ENCODE assay signal across 40 mouse cellular contexts in the genomic region with DNA sequence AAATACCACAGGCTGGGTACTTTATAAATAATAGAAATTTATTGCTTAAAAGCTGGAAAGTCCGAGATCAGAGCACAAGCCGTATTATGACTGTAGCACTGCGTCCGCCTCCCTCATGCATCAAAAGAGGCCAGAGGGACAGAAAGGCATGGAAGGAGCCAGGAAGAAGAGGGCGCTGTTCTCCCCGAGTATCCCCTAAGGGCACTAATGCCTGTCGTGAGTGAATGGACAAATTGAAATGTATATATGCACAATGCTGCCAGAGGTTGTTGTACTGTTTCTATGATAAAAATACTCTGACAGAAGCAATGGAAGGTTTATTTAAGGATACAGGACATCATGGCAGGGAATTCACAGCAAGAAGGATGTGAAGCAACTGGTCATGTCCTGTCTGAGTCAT. TPM values are rescaled to one million over a fixed set of nuclear protein-coding genes. Genes with fewer than 3 reads are reported as not detected.
A peak's percentile ranks its signal among the peaks of the same experiment; 100 is the strongest.
DNase-seq lines count a peak whose midpoint lies in the region; ATAC-seq and TF ChIP-seq lines count a peak whose summit lies in the region.
"Had no signal": no experiment of that assay in that cellular context is flagged by ENCODE, and none has a peak within 500 bp of the region (broad histone marks: within the 10 kb centered on the region; RNA-seq: fewer than 3 reads in every experiment).

No protein-coding gene starts in this region.

- H3K27ac ChIP-seq in cerebellum, adult 2 months (ENCODE audit: insufficient read depth, low read length), result peak overlapping the region; percentile 56
- H3K27ac ChIP-seq in hindbrain, postnatal 0 days, result no peak overlapping the region
- H3K27ac ChIP-seq in hindbrain, embryonic 10.5 days, result no peak overlapping the region
- H3K27ac ChIP-seq in lung, postnatal 0 days (ENCODE audit: low read length), result no peak overlapping the region
- H3K27ac ChIP-seq: embryonic facial prominence, embryonic 10.5 days; embryonic facial prominence, embryonic 15.5 days; forebrain, embryonic 12.5 days; neural tube, embryonic 13.5 days had no signal

- H3K27me3 ChIP-seq in cerebellum, adult 2 months (ENCODE audit: control insufficient read depth, insufficient read depth, low read length), result no peaks in the 10 kb centered on the region
- H3K27me3 ChIP-seq in hindbrain, postnatal 0 days (ENCODE audit: insufficient read depth, low read length), result no peaks in the 10 kb centered on the region
- H3K27me3 ChIP-seq in hindbrain, embryonic 10.5 days (ENCODE audit: insufficient read depth, poor library complexity, severe bottlenecking), result peaks cover 42% of the 10 kb centered on the region
- H3K27me3 ChIP-seq in lung, postnatal 0 days (replicated peaks; ENCODE audit: insufficient read depth, low read length), result no peaks in the 10 kb centered on the region
- H3K27me3 ChIP-seq: neural tube, embryonic 13.5 days; Patski had no signal

- no peak overlapping the region for H3K4me2 ChIP-seq in hindbrain, postnatal 0 days (ENCODE audit: low read depth, low read length)
- no peak overlapping the region for H3K4me2 ChIP-seq in lung, postnatal 0 days (replicated peaks; ENCODE audit: low read depth, low read length)
- H3K4me2 ChIP-seq: embryonic facial prominence, embryonic 15.5 days; forebrain, embryonic 12.5 days; neural tube, embryonic 13.5 days had no signal

- no peaks in the 10 kb centered on the region for H3K9me3 ChIP-seq in hindbrain, postnatal 0 days (ENCODE audit: low read length)
- no peaks in the 10 kb centered on the region for H3K9me3 ChIP-seq in hindbrain, embryonic 10.5 days
- no peaks in the 10 kb centered on the region for H3K9me3 ChIP-seq in lung, postnatal 0 days (ENCODE audit: low read length)
- H3K9me3 ChIP-seq: embryonic facial prominence, embryonic 10.5 days; embryonic facial prominence, embryonic 15.5 days; forebrain, embryonic 12.5 days; neural tube, embryonic 13.5 days had no signal

- no peak for TF ChIP-seq EP300 in lung, postnatal 0 days (IDR thresholded peaks at IDR 0.05)

- H3K9ac ChIP-seq in hindbrain, postnatal 0 days (replicated peaks; ENCODE audit: low read length), result no peak overlapping the region
- H3K9ac ChIP-seq in lung, postnatal 0 days (replicated peaks; ENCODE audit: low read depth), result no peak overlapping the region
- H3K9ac ChIP-seq: embryonic facial prominence, embryonic 15.5 days; forebrain, embryonic 12.5 days; forebrain, postnatal 0 days; neural tube, embryonic 13.5 days had no signal

- no peak for ATAC-seq in hindbrain, postnatal 0 days
- ATAC-seq in lung, postnatal 0 days, result no peak
- ATAC-seq: forebrain, postnatal 0 days; hindbrain, embryonic 16.5 days; intestine, embryonic 16.5 days; Patski had no signal

- H3K36me3 ChIP-seq in hindbrain, postnatal 0 days (ENCODE audit: insufficient read depth, low read length), result no peaks in the 10 kb centered on the region
- H3K36me3 ChIP-seq in hindbrain, embryonic 10.5 days, result no peaks in the 10 kb centered on the region
- no peaks in the 10 kb centered on the region for H3K36me3 ChIP-seq in lung, postnatal 0 days (ENCODE audit: insufficient read depth, low read length)
- H3K36me3 ChIP-seq: embryonic facial prominence, embryonic 10.5 days; embryonic facial prominence, embryonic 15.5 days; forebrain, embryonic 12.5 days; neural tube, embryonic 13.5 days had no signal

- WGBS in cerebellum, adult 2 months, result 34% methylated on average over 7 of the region's 7 CpGs
- WGBS in hindbrain, postnatal 0 days, result 37% methylated on average over 7 of the region's 7 CpGs
- 37% methylated on average over 7 of the region's 7 CpGs for WGBS in hindbrain, embryonic 10.5 days
- WGBS in lung, postnatal 0 days, result 35% methylated on average over 7 of the region's 7 CpGs

- no peak; the same call in 1 of the 2 replicates for TF ChIP-seq CTCF in cerebellum, adult 2 months (IDR thresholded peaks at IDR 0.05; ENCODE audit: borderline replicate concordance, insufficient read depth, low read depth, low read length)
- peak; percentile 42 for TF ChIP-seq CTCF in hindbrain, postnatal 0 days (IDR thresholded peaks at IDR 0.05; ENCODE audit: low read depth)
- TF ChIP-seq CTCF in lung, postnatal 0 days (IDR thresholded peaks at IDR 0.05), result peak; percentile 33
- TF ChIP-seq CTCF in brain, embryonic 14.5 days (IDR thresholded peaks at IDR 0.05; ENCODE audit: borderline replicate concordance, extremely low read depth, insufficient read depth, insufficient read length), result peak; percentile 7; the same call in 1 of the 2 replicates

- H3K4me1 ChIP-seq in cerebellum, adult 2 months (ENCODE audit: control insufficient read depth, insufficient read depth, low read length), result peaks cover 34% of the 10 kb centered on the region
- peaks cover 4% of the 10 kb centered on the region; the same call in 1 of the 2 replicates for H3K4me1 ChIP-seq in hindbrain, postnatal 0 days (ENCODE audit: insufficient read depth, low read length)
- peaks cover 32% of the 10 kb centered on the region for H3K4me1 ChIP-seq in hindbrain, embryonic 10.5 days (replicated peaks)
- H3K4me1 ChIP-seq in lung, postnatal 0 days (ENCODE audit: insufficient read depth, low read depth, low read length), result no peaks in the 10 kb centered on the region

- no peak overlapping the region for H3K4me3 ChIP-seq in cerebellum, adult 2 months (replicated peaks; ENCODE audit: insufficient read depth, low read depth, low read length)
- H3K4me3 ChIP-seq in hindbrain, postnatal 0 days (ENCODE audit: low read length), result no peak overlapping the region
- no peak overlapping the region for H3K4me3 ChIP-seq in hindbrain, embryonic 10.5 days
- H3K4me3 ChIP-seq in lung, postnatal 0 days (ENCODE audit: low read depth, low read length), result no peak overlapping the region
- H3K4me3 ChIP-seq: embryonic facial prominence, embryonic 10.5 days; embryonic facial prominence, embryonic 15.5 days; forebrain, embryonic 12.5 days; neural tube, embryonic 13.5 days had no signal

- TF ChIP-seq POLR2A in cerebellum, adult 2 months (IDR thresholded peaks at IDR 0.05; ENCODE audit: borderline replicate concordance, insufficient read depth, low read length), result no peak
- TF ChIP-seq POLR2A in brain, embryonic 14.5 days (IDR thresholded peaks at IDR 0.05; ENCODE audit: borderline replicate concordance, extremely low read depth, insufficient read depth, insufficient read length, poor library complexity, severe bottlenecking), result no peak

- DNase-seq in cerebellum, adult 2 months, result no peak
- no peak for DNase-seq in cerebellum, adult 11 months
- DNase-seq in hindbrain, postnatal 0 days (ENCODE audit: low spot score), result peak; percentile 31
- no peak for DNase-seq in hindbrain, embryonic 10.5 days (ENCODE audit: low spot score)
- DNase-seq in lung, postnatal 0 days (ENCODE audit: low spot score), result no peak
- no peak for DNase-seq in lung, postnatal 4 days
- no peak for DNase-seq in brain, embryonic 14.5 days (ENCODE audit: low read depth)
- DNase-seq in c-Kit-positive CD71-positive TER-119-positive erythroid progenitor cells, embryonic 14.5 days (ENCODE audit: low spot score), result no peak
- DNase-seq: adrenal gland, postnatal 10 days; cerebellum, adult 18-20 months; forebrain, postnatal 0 days; gastrocnemius, postnatal 14 days; heart, postnatal 14 days; kidney, adult 9 months; kidney, postnatal 14 days; lung, adult 18-20 months; lung, postnatal 10 days; right cerebral cortex, postnatal 25 days; spleen, adult 18-20 months; thymus, adult 18-20 months; thymus, postnatal 36 days had no signal

RNA-seq across cellular contexts. Expression of a gene that starts 1.7 kb away (rescaled TPM):
- polyA plus RNA-seq in cerebellum, adult 2 months (2012; rRNA removed), result 158 and 185 TPM in 2 replicates
- total RNA-seq in hindbrain, postnatal 0 days (2014; rRNA removed), result 73.5 and 81.3 TPM in 2 replicates
- polyA plus RNA-seq in hindbrain, postnatal 0 days (2015; fragmentation: Nextera tagmentation; extraction: Ambion mirVana), result 53.8 and 54.1 TPM in 2 replicates
- polyA plus RNA-seq in hindbrain, embryonic 10.5 days (2016; fragmentation: Nextera tagmentation; extraction: Ambion mirVana), result 14.4 and 27.4 TPM in 2 replicates
- 0.84 and 2.2 TPM in 2 replicates for polyA plus RNA-seq in lung, postnatal 0 days (2015; fragmentation: Nextera tagmentation; extraction: Ambion mirVana)
- 50.9 and 55.3 TPM in 2 replicates for polyA plus RNA-seq in brain, embryonic 14.5 days (2012; rRNA removed)
- total RNA-seq: common myeloid progenitor, adult 5-6 weeks; granulocyte monocyte progenitor cell, adult 5-6 weeks had no signal

RNA-seq across cellular contexts. Expression of a gene that starts 11.3 kb away (rescaled TPM):
- polyA plus RNA-seq in cerebellum, adult 2 months (2012; rRNA removed), result 0.38 and 0.63 TPM in 2 replicates
- total RNA-seq in hindbrain, postnatal 0 days (2014; rRNA removed), result 0.05 and 0.29 TPM in 2 replicates
- 0.19 and 0.40 TPM in 2 replicates for polyA plus RNA-seq in hindbrain, postnatal 0 days (2015; fragmentation: Nextera tagmentation; extraction: Ambion mirVana)
- 0.12 and 0.35 TPM in 2 replicates for polyA plus RNA-seq in hindbrain, embryonic 10.5 days (2016; fragmentation: Nextera tagmentation; extraction: Ambion mirVana)
- polyA plus RNA-seq in lung, postnatal 0 days (2015; fragmentation: Nextera tagmentation; extraction: Ambion mirVana), result 2.1 and 2.4 TPM in 2 replicates
- 0.11 and 0.15 TPM in 2 replicates for polyA plus RNA-seq in brain, embryonic 14.5 days (2012; rRNA removed)
- total RNA-seq: layer of hippocampus, adult 18-20 months; left cerebral cortex, postnatal 14 days had no signal
- polyA plus RNA-seq: Patski had no signal

RNA-seq across cellular contexts. Expression of a gene that starts 43.2 kb away (rescaled TPM):
- 86.0 and 98.5 TPM in 2 replicates for polyA plus RNA-seq in cerebellum, adult 2 months (2012; rRNA removed)
- 52.0 and 80.7 TPM in 2 replicates for total RNA-seq in hindbrain, postnatal 0 days (2014; rRNA removed)
- polyA plus RNA-seq in hindbrain, postnatal 0 days (2015; fragmentation: Nextera tagmentation; extraction: Ambion mirVana), result 44.7 and 45.2 TPM in 2 replicates
- polyA plus RNA-seq in hindbrain, embryonic 10.5 days (2016; fragmentation: Nextera tagmentation; extraction: Ambion mirVana), result 11.6 and 12.4 TPM in 2 replicates
- 78.2 and 80.0 TPM in 2 replicates for polyA plus RNA-seq in lung, postnatal 0 days (2015; fragmentation: Nextera tagmentation; extraction: Ambion mirVana)
- 9.7 and 15.4 TPM in 2 replicates for polyA plus RNA-seq in brain, embryonic 14.5 days (2012; rRNA removed)

RNA-seq across cellular contexts. Expression of a gene that starts 45.9 kb away (rescaled TPM):
- polyA plus RNA-seq in cerebellum, adult 2 months (2012; rRNA removed), result not detected in 2 replicates
- not detected in 2 replicates for total RNA-seq in hindbrain, postnatal 0 days (2014; rRNA removed)
- polyA plus RNA-seq in hindbrain, postnatal 0 days (2015; fragmentation: Nextera tagmentation; extraction: Ambion mirVana), result not detected in 2 replicates
- polyA plus RNA-seq in hindbrain, embryonic 10.5 days (2016; fragmentation: Nextera tagmentation; extraction: Ambion mirVana), result not detected in 2 replicates
- polyA plus RNA-seq in lung, postnatal 0 days (2015; fragmentation: Nextera tagmentation; extraction: Ambion mirVana), result 0.20 TPM in 1 of 2 replicates, not detected in the other
- not detected in 2 replicates for polyA plus RNA-seq in brain, embryonic 14.5 days (2012; rRNA removed)
- total RNA-seq: adrenal gland, postnatal 10 days; common myeloid progenitor, adult 5-6 weeks; forebrain, postnatal 0 days; gastrocnemius, postnatal 14 days; granulocyte monocyte progenitor cell, adult 5-6 weeks; heart, postnatal 14 days; layer of hippocampus, adult 18-20 months; layer of hippocampus, postnatal 10 days; left cerebral cortex, adult 18-20 months; left cerebral cortex, postnatal 14 days; liver, adult 2 months; MEL had no signal
- polyA plus RNA-seq: embryonic facial prominence, embryonic 10.5 days; embryonic facial prominence, embryonic 15.5 days; forebrain, embryonic 12.5 days; forebrain, postnatal 0 days; heart, embryonic 14.5 days; hindbrain, embryonic 11.5 days; hindbrain, embryonic 16.5 days; intestine, embryonic 16.5 days; limb, embryonic 11.5 days; liver, adult 2 months; neural tube, embryonic 13.5 days; Patski; stomach, embryonic 16.5 days had no signal

RNA-seq across cellular contexts. Expression of a gene that starts 58.3 kb away (rescaled TPM):
- 50.3 and 55.3 TPM in 2 replicates for polyA plus RNA-seq in cerebellum, adult 2 months (2012; rRNA removed)
- total RNA-seq in hindbrain, postnatal 0 days (2014; rRNA removed), result 49.0 and 49.9 TPM in 2 replicates
- polyA plus RNA-seq in hindbrain, postnatal 0 days (2015; fragmentation: Nextera tagmentation; extraction: Ambion mirVana), result 25.5 and 26.0 TPM in 2 replicates
- polyA plus RNA-seq in hindbrain, embryonic 10.5 days (2016; fragmentation: Nextera tagmentation; extraction: Ambion mirVana), result 12.8 and 18.6 TPM in 2 replicates
- 3.9 TPM in 2 replicates for polyA plus RNA-seq in lung, postnatal 0 days (2015; fragmentation: Nextera tagmentation; extraction: Ambion mirVana)
- polyA plus RNA-seq in brain, embryonic 14.5 days (2012; rRNA removed), result 49.9 and 51.5 TPM in 2 replicates
- total RNA-seq: granulocyte monocyte progenitor cell, adult 5-6 weeks had no signal
